Mouse (Mus musculus) monocyte, adult 5-6 weeks (primary cell): ENCODE measurements at regions not wholly inside any gene's neighbourhood (a gene's known extent, or its start where the extent isn't known, plus 50 kb on each side); places are given as distances from the start of the nearest gene placed in this dataset.
A peak's percentile ranks its signal among the peaks of the same experiment; 100 is the strongest.

Experiments used
- ATAC-seq: fragments of 153-309, 156-312 bp; replicated peaks from 2 replicates; pipeline ENCODE4 v1.8.0; 2017; ENCODE audit warnings: mild to moderate bottlenecking; ENCODE audit not compliant: low TSS enrichment, insufficient number of reproducible peaks, severe bottlenecking, poor library complexity, low FRiP score

GRCm38 (mm10) chr9:56547291-56547977 is 129.0 kb downstream of the Hmg20a start:
- ATAC-seq: no peak

- ATAC-seq: no peak
Observed at GRCm38 (mm10) chr9:56549774-56550173, 131.4 kb downstream of the Hmg20a start.

GRCm38 (mm10) chr9:56550178-56550577 is 131.8 kb downstream of the Hmg20a start:
- ATAC-seq: no peak

GRCm38 (mm10) chr9:56551376-56552186 is 133.2 kb downstream of the Hmg20a start:
- no peak for ATAC-seq

- ATAC-seq: no peak
Observed at GRCm38 (mm10) chr9:56552187-56552686, 133.8 kb downstream of the Hmg20a start.

- ATAC-seq: peak; percentile 30; the same call in 1 of the 2 replicates
Observed at GRCm38 (mm10) chr9:56552766-56553165, 134.4 kb downstream of the Hmg20a start.

- ATAC-seq: no peak
Observed at GRCm38 (mm10) chr9:56553626-56554025, 135.2 kb downstream of the Hmg20a start.

GRCm38 (mm10) chr9:56554096-56554495 is 135.7 kb downstream of the Hmg20a start:
- ATAC-seq: no peak

GRCm38 (mm10) chr9:56559618-56560144 is 141.3 kb downstream of the Hmg20a start:
- no peak for ATAC-seq

- ATAC-seq: no peak
Observed at GRCm38 (mm10) chr9:56562440-56562839, 144.0 kb downstream of the Hmg20a start.

- no peak for ATAC-seq
Observed at GRCm38 (mm10) chr9:56564048-56564737, 145.8 kb downstream of the Hmg20a start.
